Mouse (Mus musculus) adrenal gland, postnatal 36 days (tissue): ENCODE measurements at regions not wholly inside any gene's neighbourhood (a gene's known extent, or its start where the extent isn't known, plus 50 kb on each side); places are given as distances from the start of the nearest gene placed in this dataset.

Experiments used
- DNase-seq, 2 experiments: peaks; one replicate each; pipeline ENCODE4 v3.0.0; 2021; ENCODE audit warnings: mixed read lengths in 1 of 2

GRCm38 (mm10) chr2:108584799-108585198 lies 695.7 kb upstream of the Kif18a start:
- no peak for DNase-seq

- DNase-seq, result no peak
Measured at GRCm38 (mm10) chr2:108593555-108593954, 687.0 kb upstream of the Kif18a start.

GRCm38 (mm10) chr2:108600346-108600745 lies 680.2 kb upstream of the Kif18a start:
- DNase-seq, result no peak

- DNase-seq, result no peak
Measured at GRCm38 (mm10) chr2:108619580-108619979, 661.0 kb upstream of the Kif18a start.

GRCm38 (mm10) chr2:108622367-108623162 lies 658.0 kb upstream of the Kif18a start:
- DNase-seq, result no peak

GRCm38 (mm10) chr2:108635644-108636043 lies 644.9 kb upstream of the Kif18a start:
- DNase-seq, result no peak

GRCm38 (mm10) chr2:108660697-108661388 lies 619.7 kb upstream of the Kif18a start:
- DNase-seq, result no peak

- DNase-seq, result no peak
Measured at GRCm38 (mm10) chr2:108677777-108678380, 602.7 kb upstream of the Kif18a start.

- no peak for DNase-seq
Measured at GRCm38 (mm10) chr2:108681574-108681973, 599.0 kb upstream of the Kif18a start.

- no peak for DNase-seq
Measured at GRCm38 (mm10) chr2:108686019-108686743, 594.4 kb upstream of the Kif18a start.

- DNase-seq, result peak; percentile 52 to 69
Measured at GRCm38 (mm10) chr2:108690091-108690490, 590.4 kb upstream of the Kif18a start.

GRCm38 (mm10) chr2:108691156-108692007 lies 589.2 kb upstream of the Kif18a start:
- DNase-seq, result no peak

GRCm38 (mm10) chr2:108701308-108701707 lies 579.2 kb upstream of the Kif18a start:
- DNase-seq, result no peak

- DNase-seq, result no peak
Measured at GRCm38 (mm10) chr2:108707856-108708855, 572.4 kb upstream of the Kif18a start.

- no peak for DNase-seq
Measured at GRCm38 (mm10) chr2:108742079-108742478, 538.5 kb upstream of the Kif18a start.

GRCm38 (mm10) chr2:108743511-108743910 lies 537.0 kb upstream of the Kif18a start:
- no peak for DNase-seq

- DNase-seq, result no peak
Measured at GRCm38 (mm10) chr2:108744797-108745196, 535.7 kb upstream of the Kif18a start.

GRCm38 (mm10) chr2:108753494-108754225 lies 526.9 kb upstream of the Kif18a start:
- no peak for DNase-seq

- DNase-seq, result no peak
Measured at GRCm38 (mm10) chr2:108755821-108756220, 524.7 kb upstream of the Kif18a start.
